Mouse (Mus musculus): ENCODE data around the gene Hnrnpul2.

- TF ChIP-seq POLR2A (IDR thresholded peaks at IDR 0.05; ENCODE audit: control insufficient read depth, low read depth, low read length) (no peak), CTCF (IDR thresholded peaks at IDR 0.05; ENCODE audit: control insufficient read depth, insufficient read depth, insufficient replicate concordance, low read depth, low read length) (no peak)
Observed at GRCm38 (mm10) chr19:8883616-8884015, 63.8 kb downstream of the Hnrnpul2 start, which contains the start of the genes Lbhd1 and Gm49403.
